ENCODE assay signal across 8 mouse cellular contexts in the genomic region with DNA sequence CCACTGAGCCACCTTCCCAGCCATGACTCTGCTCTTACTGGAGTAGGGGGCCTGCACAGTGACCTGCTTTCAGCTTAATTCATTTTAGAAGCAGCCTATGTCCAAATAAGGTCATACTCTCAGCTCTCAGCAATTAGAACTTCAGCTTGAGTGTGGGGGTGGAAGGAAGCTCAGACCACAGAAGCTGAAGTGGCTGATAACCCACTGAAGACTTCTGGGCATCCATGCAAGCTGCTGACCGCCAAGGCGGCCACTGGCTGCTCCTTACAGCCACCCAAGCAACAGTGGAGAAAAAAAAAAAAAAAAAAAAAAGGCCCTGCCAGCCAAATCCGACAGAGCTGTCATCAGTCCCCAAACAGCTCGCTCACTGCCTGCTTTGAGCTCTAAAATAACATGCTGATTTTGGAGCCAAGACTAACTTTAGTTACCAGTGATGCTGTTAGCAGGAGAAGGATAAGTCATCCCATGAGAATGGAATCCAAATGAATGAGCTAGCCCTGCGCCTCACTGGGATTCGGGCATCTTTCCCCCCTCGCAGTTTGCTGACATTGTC.
A peak's percentile ranks its signal among the peaks of the same experiment; 100 is the strongest.
DNase-seq lines count a peak whose midpoint lies in the region; ATAC-seq lines count a peak whose summit lies in the region.

No protein-coding gene starts in this region.

- H3K9ac ChIP-seq in lung, embryonic 16.5 days (ENCODE audit: low read length): no peak overlapping the region

- H3K36me3 ChIP-seq in lung, embryonic 16.5 days (ENCODE audit: control insufficient read depth, insufficient read depth, low read length): no peaks in the 10 kb centered on the region

- DNase-seq in lung, postnatal 14 days: no peak
- peak; percentile 26 for DNase-seq in gastrocnemius, postnatal 14 days
- DNase-seq in layer of hippocampus, postnatal 36 days: peak; percentile 9 to 11
- peak; percentile 60 for DNase-seq in skeletal muscle tissue, adult 2 months (ENCODE audit: low read depth, low spot score)
- no peak for DNase-seq in cerebellum, postnatal 14 days
- no peak for DNase-seq in cerebellum, adult 18-20 months
- DNase-seq in thymus, postnatal 10 days (ENCODE audit: low spot score in 2 of 2): no peak

- H3K4me1 ChIP-seq in lung, embryonic 16.5 days (replicated peaks; ENCODE audit: control insufficient read depth, insufficient read depth, low read length): peaks cover 19% of the 10 kb centered on the region

- 40% methylated on average over 7 of the region's 7 CpGs for WGBS in lung, embryonic 16.5 days

- no peak overlapping the region for H3K4me3 ChIP-seq in lung, embryonic 16.5 days (ENCODE audit: low read length)

- no peak overlapping the region for H3K4me2 ChIP-seq in lung, embryonic 16.5 days (ENCODE audit: low read depth, low read length)

- H3K9me3 ChIP-seq in lung, embryonic 16.5 days (ENCODE audit: control insufficient read depth, low read length): no peaks in the 10 kb centered on the region

- ATAC-seq in lung, embryonic 16.5 days (ENCODE audit: low read depth): peak; percentile 68

- intact Hi-C loops in gastrocnemius, postnatal 14 days (cut with DNase I; ENCODE audit: low total_unique reads): no loop called here

- peak overlapping the region; percentile 50 for H3K27ac ChIP-seq in lung, embryonic 16.5 days (ENCODE audit: low read length)

- no peaks in the 10 kb centered on the region for H3K27me3 ChIP-seq in lung, embryonic 16.5 days (ENCODE audit: control insufficient read depth, insufficient read depth, low read depth, low read length)

Comparison
In these comparisons a context has a peak if more than half of its experiments do, and no peak if none do; other contexts are left out.
1. DNase-seq: peak in gastrocnemius, postnatal 14 days (single experiment), layer of hippocampus, postnatal 36 days (2 of 2) and skeletal muscle tissue, adult 2 months (single experiment); none in lung, postnatal 14 days (single experiment), cerebellum, postnatal 14 days (0 of 2), cerebellum, adult 18-20 months (0 of 2) and thymus, postnatal 10 days (0 of 2).